Mouse (Mus musculus) embryonic fibroblast, embryonic 13.5 days (primary cell): Measurements from ENCODE around the gene Tenm4.

Experiments
- CTCF ChIP-seq: IDR thresholded peaks from 2 replicates; pipeline ENCODE4 v1.5.1; 2011; ENCODE audit warnings: mild to moderate bottlenecking, control low read depth, low read length, moderate library complexity, borderline replicate concordance; ENCODE audit not compliant: insufficient read depth
- POLR2A ChIP-seq: IDR thresholded peaks from 2 replicates; pipeline ENCODE4 v1.6.1; 2011; ENCODE audit warnings: low read depth, mild to moderate bottlenecking, control low read depth, low read length, moderate library complexity

GRCm38 (mm10) chr7:96852781-96853180, 681.7 kb downstream of the Tenm4 start:
- no peak for TF ChIP-seq CTCF
- TF ChIP-seq POLR2A, result no peak
